Mouse (Mus musculus) hindbrain, embryonic 11.5 days (tissue): ENCODE data around the gene Arid1b. TPM values are rescaled to one million over a fixed set of nuclear protein-coding genes. Genes with fewer than 3 reads are reported as not detected.

Experiments
- ATAC-seq: fragments of 200-750 bp; cut with Nextera tagmentation; 2 replicates; pipeline ENCODE4 v1.8.0; 2017; ENCODE audit warnings: mild to moderate bottlenecking, moderate TSS enrichment, moderate library complexity; ENCODE audit not compliant: low FRiP score
- DNase-seq: peaks from one replicate; pipeline ENCODE4 v3.0.0-alpha.2; 2015; ENCODE audit warnings: low spot score
- H3K27ac ChIP-seq: fragments of 300-500 bp; sonication (generic); 2 replicates; pipeline ENCODE4 v1.5.1; 2014; ENCODE audit warnings: mild to moderate bottlenecking, low read depth, low read length
- H3K27me3 ChIP-seq: fragments of 300-500 bp; sonication (generic); 2 replicates; pipeline ENCODE4 v1.6.1; 2014; ENCODE audit warnings: mild to moderate bottlenecking, low read length, moderate library complexity, mixed read lengths; ENCODE audit not compliant: control insufficient read depth, insufficient read depth
- H3K36me3 ChIP-seq: fragments of 300-500 bp; sonication (generic); 2 replicates; pipeline ENCODE4 v1.6.1; 2014; ENCODE audit warnings: mild to moderate bottlenecking, low read length, moderate library complexity, mixed read lengths; ENCODE audit not compliant: control insufficient read depth, insufficient read depth
- H3K4me1 ChIP-seq: fragments of 300-500 bp; sonication (generic); replicated peaks from 2 replicates; pipeline ENCODE4 v1.6.1; 2014; ENCODE audit warnings: low read length, mixed read lengths; ENCODE audit not compliant: control insufficient read depth, insufficient read depth
- H3K4me2 ChIP-seq: fragments of 300-500 bp; sonication (generic); replicated peaks from 2 replicates; pipeline ENCODE4 v1.6.1; 2014; ENCODE audit warnings: mild to moderate bottlenecking, low read depth, low read length
- H3K4me3 ChIP-seq: fragments of 300-500 bp; sonication (generic); 2 replicates; pipeline ENCODE4 v1.5.1; 2014; ENCODE audit warnings: low read depth, low read length
- H3K9ac ChIP-seq: fragments of 300-500 bp; sonication (generic); 2 replicates; pipeline ENCODE4 v1.6.1; 2014; ENCODE audit warnings: low read depth, low read length
- H3K9me3 ChIP-seq: fragments of 300-500 bp; sonication (generic); 2 replicates; pipeline ENCODE4 v1.6.1; 2016; ENCODE audit warnings: low read length; ENCODE audit not compliant: control insufficient read depth
- WGBS: fragments of 180-500 bp; shearing (Covaris S2); extraction: QIAGEN DNeasy Blood & Tissue Kit; methylation state at CpG from one replicate; pipeline ENCODE4 v1.1.7; 2014; 5-methylcytosine and 5-hydroxymethylcytosine counted together
- polyA plus RNA-seq: library from polyadenylated mRNA; unstranded; fragments of >200 nt; fragmentation: Nextera tagmentation; extraction: Ambion mirVana; gene quantifications from 2 replicates; pipeline ENCODE4 v1.2.1, GENCODE M21; 2014

The Arid1b gene
- polyA plus RNA-seq, 1 experiment from 2014 or later, result 18.6 TPM

DNA sequence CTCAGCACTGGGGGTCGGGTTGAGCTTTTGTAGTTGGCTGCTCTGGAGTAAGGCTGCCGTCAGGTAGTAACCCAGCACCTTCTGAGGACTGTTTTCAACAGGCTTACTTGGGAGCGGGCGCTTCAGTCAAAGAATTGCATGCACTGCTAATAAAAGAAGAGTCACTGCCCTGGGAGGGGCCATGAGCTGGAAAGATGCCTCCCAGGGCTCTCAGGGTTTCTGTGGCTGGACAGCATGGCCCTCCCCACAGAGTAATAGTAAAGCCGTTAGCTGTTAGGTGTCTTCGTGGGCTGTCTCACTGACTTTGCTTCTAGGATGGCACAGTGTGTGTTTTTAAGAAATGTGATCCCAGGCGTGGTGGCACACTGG lies 138.8 kb downstream of the Arid1b start:
- no peaks in the 10 kb centered on the region for H3K9me3 ChIP-seq
- H3K27ac ChIP-seq, result no peak overlapping the region
- no peak for ATAC-seq
- no peak for DNase-seq
- H3K36me3 ChIP-seq, result no peaks in the 10 kb centered on the region; the same call in 1 of the 2 replicates
- no peak overlapping the region for H3K4me3 ChIP-seq
- peaks cover 2% of the 10 kb centered on the region for H3K4me1 ChIP-seq
- WGBS, result 89% methylated on average over 7 of the region's 7 CpGs
- no peaks in the 10 kb centered on the region for H3K27me3 ChIP-seq
- no peak overlapping the region for H3K9ac ChIP-seq
- H3K4me2 ChIP-seq, result no peak overlapping the region

DNA sequence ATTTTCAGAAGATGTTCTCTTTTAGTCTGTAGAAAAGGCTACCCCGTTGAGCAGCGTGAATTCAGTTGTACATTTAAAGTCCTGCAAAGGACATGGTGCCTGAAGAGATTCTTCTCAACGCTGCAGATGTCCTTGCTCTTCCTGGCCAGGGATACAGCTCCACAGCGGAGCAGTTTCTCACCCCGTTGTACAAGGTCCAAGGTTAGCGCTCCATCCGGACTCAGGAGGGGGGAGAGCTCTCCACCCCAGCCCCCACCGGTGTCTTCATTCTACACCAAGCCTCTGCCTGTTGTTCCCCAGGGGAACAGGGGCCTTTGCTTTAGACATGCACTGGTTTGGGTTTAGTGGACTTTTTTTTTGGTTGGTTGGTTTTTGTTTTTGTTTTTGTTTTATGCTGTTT lies 139.7 kb downstream of the Arid1b start:
- Histone ChIP-seq H3K9me3 (no peaks in the 10 kb centered on the region), H3K4me1 (peaks cover 6% of the 10 kb centered on the region), H3K4me2 (no peak overlapping the region), H3K9ac (no peak overlapping the region), H3K4me3 (no peak overlapping the region), H3K36me3 (no peaks in the 10 kb centered on the region; the same call in 1 of the 2 replicates), H3K27me3 (no peaks in the 10 kb centered on the region), H3K27ac (no peak overlapping the region)
- DNase-seq, result no peak
- no peak for ATAC-seq
- 77% methylated on average over 8 of the region's 8 CpGs for WGBS

DNA sequence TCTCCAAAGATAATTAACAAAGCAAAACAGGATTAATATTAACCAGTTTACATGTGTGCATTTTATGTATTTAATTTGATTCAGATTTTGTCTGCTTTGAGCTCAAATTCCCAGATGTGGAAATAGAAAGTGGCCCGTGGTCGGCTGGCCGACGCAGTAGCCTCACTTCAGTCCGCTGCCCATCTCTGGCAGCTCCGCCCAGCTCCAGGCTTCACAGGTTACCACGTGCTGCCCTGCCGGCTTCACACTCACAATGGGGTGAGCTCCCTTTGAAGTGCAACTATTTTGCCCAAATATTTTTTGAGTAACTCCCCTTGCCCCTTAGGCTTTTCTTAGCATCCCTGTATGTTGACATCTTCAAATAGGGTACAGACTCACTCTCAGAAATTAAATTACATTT lies 140.1 kb downstream of the Arid1b start:
- ATAC-seq, result no peak
- Histone ChIP-seq H3K4me2 (no peak overlapping the region), H3K36me3 (no peaks in the 10 kb centered on the region; the same call in 1 of the 2 replicates), H3K27ac (no peak overlapping the region), H3K27me3 (no peaks in the 10 kb centered on the region), H3K9me3 (no peaks in the 10 kb centered on the region), H3K9ac (no peak overlapping the region), H3K4me3 (no peak overlapping the region), H3K4me1 (peaks cover 7% of the 10 kb centered on the region)
- WGBS, result 67% methylated on average over 8 of the region's 8 CpGs
- no peak for DNase-seq

DNA sequence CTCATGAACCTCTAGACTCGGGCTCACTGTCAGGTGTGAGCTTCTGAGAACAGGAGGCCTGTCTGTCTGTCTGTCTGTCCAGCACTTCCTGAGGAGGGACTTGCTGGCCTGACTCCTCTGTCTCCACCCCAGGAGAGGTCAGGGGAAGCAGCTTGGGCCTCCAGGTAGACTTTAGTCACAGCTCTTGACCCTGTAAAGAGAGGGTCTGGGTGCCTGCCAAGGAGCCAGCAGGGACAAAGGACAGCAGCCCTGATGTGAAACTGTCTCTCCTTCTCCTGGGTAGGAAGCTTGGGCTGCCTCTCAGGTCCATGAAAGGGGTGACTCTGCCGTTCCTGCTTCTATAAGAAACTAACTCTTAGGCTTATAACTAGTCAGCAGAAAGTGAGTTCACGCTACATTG lies 143.8 kb downstream of the Arid1b start:
- Histone ChIP-seq H3K36me3 (no peaks in the 10 kb centered on the region), H3K4me3 (no peak overlapping the region), H3K9me3 (no peaks in the 10 kb centered on the region), H3K27me3 (no peaks in the 10 kb centered on the region), H3K4me1 (peaks cover 9% of the 10 kb centered on the region), H3K4me2 (no peak overlapping the region), H3K27ac (peak overlapping the region; percentile 60; the same call in 1 of the 2 replicates), H3K9ac (no peak overlapping the region)
- ATAC-seq, result no peak
- DNase-seq, result no peak
- 61% methylated on average over 3 of the region's 3 CpGs for WGBS

DNA sequence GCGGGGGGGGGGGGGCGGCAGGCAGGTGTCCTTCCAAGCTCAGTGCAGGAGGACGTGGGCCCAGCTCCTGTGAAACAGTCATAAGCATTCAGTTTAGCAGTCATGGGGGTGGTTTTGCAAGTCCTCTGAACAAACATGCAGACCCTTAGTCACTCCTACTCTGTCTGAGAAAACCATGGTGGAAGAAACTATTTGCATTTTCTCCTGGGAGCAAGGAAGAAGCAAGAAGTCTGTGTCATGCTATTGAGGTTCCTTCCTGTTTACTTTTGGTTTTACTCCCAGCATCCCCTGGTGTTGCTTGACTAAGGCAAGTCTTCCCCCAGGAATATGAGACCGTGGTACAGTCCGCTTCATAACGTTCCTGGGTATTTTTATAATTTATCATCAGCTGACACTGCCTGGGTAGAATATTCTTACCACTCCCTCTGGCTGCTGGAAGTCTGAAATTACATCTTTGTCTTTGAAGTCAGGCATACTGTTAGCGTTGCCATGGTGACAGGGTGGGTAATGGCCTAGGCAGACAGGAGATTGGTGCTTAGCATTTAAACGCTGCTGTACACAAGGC lies 144.6 kb downstream of the Arid1b start:
- Histone ChIP-seq H3K4me2 (no peak overlapping the region), H3K4me1 (peaks cover 9% of the 10 kb centered on the region), H3K9me3 (no peaks in the 10 kb centered on the region), H3K36me3 (no peaks in the 10 kb centered on the region), H3K27me3 (no peaks in the 10 kb centered on the region), H3K4me3 (no peak overlapping the region), H3K9ac (no peak overlapping the region), H3K27ac (peak overlapping the region; percentile 60; the same call in 1 of the 2 replicates)
- WGBS, result 26% methylated on average over 8 of the region's 8 CpGs
- peak; percentile 82 for DNase-seq
- peak; percentile 88 for ATAC-seq

DNA sequence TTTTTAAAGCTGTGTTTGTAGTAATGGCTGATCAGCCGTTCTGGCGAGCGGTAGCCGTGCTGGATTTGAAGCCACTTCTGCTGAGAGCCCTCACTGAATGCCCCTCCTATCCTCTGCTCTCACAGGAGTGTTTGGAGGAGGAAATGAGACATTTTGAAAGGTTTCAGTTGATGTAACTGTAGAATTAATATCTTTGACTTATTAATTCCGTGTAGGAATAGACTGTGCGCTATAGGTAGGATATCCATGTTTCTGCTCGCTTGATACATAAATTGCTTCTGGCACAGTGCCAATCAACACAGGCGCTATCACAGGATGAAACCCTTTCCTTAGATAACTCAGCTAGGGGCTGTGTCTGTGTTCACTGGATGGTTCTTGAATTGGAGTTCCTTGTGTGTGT lies 145.4 kb downstream of the Arid1b start:
- DNase-seq (no peak), ATAC-seq (0 out of 2 replicates have a peak, but pooled peaks have one; percentile 3)
- H3K4me1 ChIP-seq, result peaks cover 9% of the 10 kb centered on the region
- H3K27ac ChIP-seq, result peak overlapping the region; percentile 47
- 0 out of 2 replicates have a peak overlapping the region, but pooled peaks have one; percentile 19 for H3K9ac ChIP-seq
- no peak overlapping the region for H3K4me3 ChIP-seq
- H3K9me3 ChIP-seq, result no peaks in the 10 kb centered on the region
- 82% methylated on average over 8 of the region's 8 CpGs for WGBS
- H3K4me2 ChIP-seq, result no peak overlapping the region
- H3K36me3 ChIP-seq, result no peaks in the 10 kb centered on the region
- H3K27me3 ChIP-seq, result no peaks in the 10 kb centered on the region

DNA sequence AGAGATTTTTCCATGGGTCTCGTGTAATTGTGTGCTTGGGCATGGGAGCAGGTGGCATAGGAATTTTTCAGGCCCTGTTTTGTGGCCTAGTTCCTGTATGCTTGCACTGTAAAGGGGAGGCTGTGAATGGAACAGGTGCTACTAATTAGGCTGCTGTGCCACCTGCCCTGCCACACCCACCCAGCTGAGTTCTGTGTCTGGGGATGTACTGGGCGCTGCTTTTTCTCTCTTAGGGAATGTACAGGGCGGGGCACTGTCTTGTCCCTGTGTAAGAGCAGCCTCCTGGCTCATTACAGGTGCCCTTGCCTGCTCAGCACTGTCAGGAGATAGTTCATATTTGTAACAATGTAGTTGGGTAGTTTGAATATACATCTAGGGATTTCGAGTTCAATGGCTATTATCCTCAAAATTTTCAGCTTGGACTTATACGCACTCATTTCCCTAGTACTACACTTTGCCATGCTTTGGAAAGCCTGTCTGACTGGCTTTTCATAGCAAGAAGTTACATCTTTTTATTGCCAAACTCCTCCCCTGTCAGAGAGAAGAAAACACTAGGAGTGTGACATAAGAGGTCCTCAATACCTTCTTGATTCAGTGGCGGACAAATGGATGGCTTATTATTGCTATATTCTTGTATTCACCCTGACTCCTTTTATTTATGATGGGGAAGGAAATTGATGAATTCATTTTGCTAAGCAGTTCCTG lies 149.8 kb downstream of the Arid1b start:
- H3K4me3 ChIP-seq, result no peak overlapping the region
- no peak overlapping the region for H3K9ac ChIP-seq
- H3K4me1 ChIP-seq, result 0 out of 2 replicates have a peak, but pooled peaks cover 2% of the 10 kb centered on the region
- ATAC-seq (no peak), DNase-seq (no peak)
- WGBS, result 91% methylated on average over 6 of the region's 6 CpGs
- H3K27ac ChIP-seq, result no peak overlapping the region
- no peak overlapping the region for H3K4me2 ChIP-seq
- no peaks in the 10 kb centered on the region for H3K36me3 ChIP-seq
- H3K9me3 ChIP-seq, result no peaks in the 10 kb centered on the region
- no peaks in the 10 kb centered on the region for H3K27me3 ChIP-seq

DNA sequence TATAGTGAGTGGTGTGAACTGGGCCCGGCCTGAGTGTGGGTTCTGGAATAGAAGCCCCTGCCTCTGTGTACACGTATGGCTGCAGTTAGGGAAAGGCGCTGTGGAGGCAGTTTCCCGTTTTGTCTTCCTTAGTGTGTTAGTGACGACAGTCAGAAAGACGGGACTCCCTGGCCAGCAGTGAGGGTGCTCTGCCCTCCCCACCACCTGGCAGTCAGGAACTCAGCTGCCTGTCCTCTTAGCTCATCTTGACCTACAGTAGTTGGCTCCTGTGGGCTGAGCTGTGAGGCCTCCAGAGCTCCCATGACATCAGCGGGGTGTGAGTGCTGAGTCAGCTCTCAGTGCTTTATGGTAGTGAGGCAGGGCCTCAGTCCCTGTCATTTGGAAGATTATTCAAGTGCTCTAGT lies 156.5 kb downstream of the Arid1b start:
- H3K36me3 ChIP-seq, result no peaks in the 10 kb centered on the region
- H3K4me1 ChIP-seq, result 0 out of 2 replicates have a peak, but pooled peaks cover 2% of the 10 kb centered on the region
- WGBS, result 63% methylated on average over 7 of the region's 7 CpGs
- H3K4me2 ChIP-seq, result no peak overlapping the region
- ATAC-seq (no peak), DNase-seq (no peak)
- H3K4me3 ChIP-seq, result no peak overlapping the region
- H3K27ac ChIP-seq, result no peak overlapping the region
- no peaks in the 10 kb centered on the region for H3K27me3 ChIP-seq
- H3K9me3 ChIP-seq, result no peaks in the 10 kb centered on the region
- no peak overlapping the region for H3K9ac ChIP-seq

DNA sequence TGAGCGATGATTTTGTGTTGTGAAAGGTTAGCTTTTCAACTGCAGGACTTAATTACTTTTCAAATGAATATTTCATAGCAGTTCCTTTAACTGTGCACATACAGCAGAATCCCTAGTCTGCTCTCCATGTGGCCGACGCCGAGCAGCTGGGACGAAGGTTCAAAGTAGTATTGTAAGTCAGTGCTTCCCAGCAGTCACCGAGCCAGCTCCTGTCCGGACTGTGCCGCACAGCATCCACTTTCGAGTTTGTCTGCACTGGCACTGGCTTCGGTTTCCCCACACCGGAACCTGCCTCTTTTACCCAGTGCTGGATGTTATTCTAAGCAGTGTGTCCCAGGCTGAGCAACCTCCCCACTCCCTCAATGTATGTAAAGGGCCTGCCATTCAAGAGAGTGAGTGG lies 157.7 kb downstream of the Arid1b start:
- H3K9me3 ChIP-seq, result no peaks in the 10 kb centered on the region
- no peak overlapping the region for H3K4me3 ChIP-seq
- H3K27ac ChIP-seq, result peak overlapping the region; percentile 39; the same call in 1 of the 2 replicates
- DNase-seq (no peak), ATAC-seq (no peak)
- H3K4me1 ChIP-seq, result 0 out of 2 replicates have a peak, but pooled peaks cover 2% of the 10 kb centered on the region
- H3K9ac ChIP-seq, result no peak overlapping the region
- H3K27me3 ChIP-seq, result no peaks in the 10 kb centered on the region
- 79% methylated on average over 11 of the region's 11 CpGs for whole genome bisulfite sequencing
- H3K4me2 ChIP-seq, result no peak overlapping the region
- H3K36me3 ChIP-seq, result no peaks in the 10 kb centered on the region
